Mouse (Mus musculus) gastrocnemius, postnatal 14 days (tissue): ENCODE measurements around the gene Lxn. TPM values are rescaled to one million over a fixed set of nuclear protein-coding genes. Genes with fewer than 3 reads are reported as not detected.
A peak's percentile ranks its signal among the peaks of the same experiment; 100 is the strongest.

Source experiments
- DNase-seq: peaks from one replicate; pipeline ENCODE4 v3.0.0; 2021; ENCODE audit warnings: mixed read lengths
- intact Hi-C: fragments of 180-260 bp; cut with DNase I; formaldehyde crosslinking; loops from one replicate; pipeline ENCODE4 v1.15.1; 2025; ENCODE audit warnings: low total_unique reads
- long read RNA-seq, 2 experiments: library from polyadenylated mRNA; stranded (forward); transcript quantifications; one replicate each; pipeline ENCODE4 v2.0.0; 2021
- total RNA-seq, 2 experiments: library from RNA; stranded (reverse); gene quantifications; 2 replicates each; pipeline ENCODE4 v1.2.3; 2021

The Lxn gene
- 1 to 10 TPM; 8.2 to 9.9 TPM for total RNA-seq
- long read RNA-seq, experiment 1, transcript Lxn-201 (6 exons, 1,112 nt), result major isoform, 8 of 8 reads
- long read RNA-seq, experiment 1, partial matches to known transcripts, result 0 of 8 reads
- long read RNA-seq, experiment 1, other reads (novel, unspliced or antisense), result 0 of 8 reads
- long read RNA-seq, experiment 2, transcript Lxn-201 (6 exons, 1,112 nt), result major isoform, 7 of 7 reads
- long read RNA-seq, experiment 2, partial matches to known transcripts, result 0 of 7 reads
- long read RNA-seq, experiment 2, other reads (novel, unspliced or antisense), result 0 of 7 reads

- intact Hi-C loops, result no loop called here
- peak; percentile 64 for DNase-seq
Measured at GRCm38 (mm10) chr3:67463450-67464372, at the start of gene Lxn. Gene Lxn, minus strand, starts transcription at chr3:67463926.

- DNase-seq, result peak; percentile 61
- intact Hi-C loops, result loop anchor here (5.0 kb wide), 1 partner anchor 54 kb away; no protein-coding TSS in a partner anchor
Measured at GRCm38 (mm10) chr3:67512807-67513206, 49.1 kb upstream of the Lxn start.

DNA sequence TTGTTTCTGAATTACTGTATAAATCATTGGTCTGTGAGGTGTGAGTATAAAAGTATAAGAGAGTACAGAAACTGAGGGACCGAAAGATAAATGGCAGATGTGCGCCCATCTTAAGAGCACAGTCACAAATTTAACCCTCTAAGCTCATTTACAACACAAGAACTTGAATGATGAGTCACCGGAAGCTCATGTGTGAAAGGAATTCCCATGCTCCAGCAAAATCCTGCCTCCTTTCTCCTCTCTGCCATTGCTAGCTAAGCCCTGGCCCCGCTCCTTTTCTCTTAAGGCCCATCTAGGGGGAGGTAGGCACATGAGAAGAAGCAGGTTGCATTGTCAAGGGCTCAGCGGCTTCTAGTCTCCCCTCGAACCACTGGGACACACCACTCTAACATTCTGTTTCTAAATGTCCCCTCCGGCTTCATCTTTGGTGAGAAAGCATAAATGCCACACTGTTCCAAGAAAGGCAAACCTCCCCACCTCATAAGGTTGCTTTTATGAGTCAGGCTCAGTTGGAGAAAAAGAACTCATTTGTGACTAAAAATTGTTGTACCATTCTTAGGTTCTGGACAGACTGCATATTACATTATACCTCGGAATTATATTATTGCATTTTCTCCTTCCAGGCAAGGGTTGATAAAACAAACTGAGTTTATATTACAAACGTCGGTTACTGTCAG lies 44.6 kb upstream of the Lxn start:
- no peak for DNase-seq
- intact Hi-C loops, result no loop called here

- intact Hi-C loops, result no loop called here
- no peak for DNase-seq
Measured at GRCm38 (mm10) chr3:67505286-67505685, 41.6 kb upstream of the Lxn start.

DNA sequence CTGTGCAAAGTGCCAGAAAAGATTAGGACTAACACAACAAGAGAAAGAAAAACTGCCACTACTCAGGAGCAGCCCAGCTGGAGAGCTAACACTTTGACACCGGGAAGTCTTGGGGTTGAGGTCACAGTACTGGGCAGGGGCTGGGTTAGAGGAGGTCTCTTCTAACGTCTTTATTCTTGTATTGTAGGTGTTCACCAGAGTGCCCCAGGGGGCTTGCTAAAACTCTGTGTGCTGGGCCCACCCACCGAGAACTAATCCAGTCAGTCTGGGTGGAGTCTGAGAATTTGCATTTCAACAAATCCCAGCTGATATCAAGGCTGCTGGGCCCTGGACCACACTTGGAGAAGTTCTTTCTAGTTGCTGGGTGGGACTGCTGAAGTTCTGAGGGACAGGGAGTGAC lies 40.2 kb upstream of the Lxn start:
- DNase-seq, result no peak
- intact Hi-C loops, result no loop called here

DNA sequence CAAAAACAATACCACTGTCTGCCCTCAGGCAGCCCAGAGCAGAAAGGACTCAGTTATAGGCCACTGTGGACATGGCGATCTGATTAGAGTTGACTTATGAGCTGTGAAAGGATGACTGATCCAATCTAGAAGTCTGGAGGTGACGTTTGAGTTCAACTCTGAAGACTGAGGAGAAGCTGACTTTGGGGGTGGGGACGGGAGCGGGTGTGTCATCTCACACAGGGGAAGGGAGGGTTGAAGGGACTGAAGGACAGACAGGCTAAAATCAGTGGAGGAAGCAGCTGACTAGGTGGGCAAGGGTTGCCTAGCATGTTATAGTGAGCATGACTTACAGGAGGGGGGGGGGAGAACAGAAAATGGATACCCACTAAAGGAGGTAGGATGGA lies 35.7 kb upstream of the Lxn start:
- DNase-seq, result no peak
- intact Hi-C loops, result no loop called here

GRCm38 (mm10) chr3:67498773-67499405 lies 35.2 kb upstream of the Lxn start:
- intact Hi-C loops, result no loop called here
- DNase-seq, result no peak

DNA sequence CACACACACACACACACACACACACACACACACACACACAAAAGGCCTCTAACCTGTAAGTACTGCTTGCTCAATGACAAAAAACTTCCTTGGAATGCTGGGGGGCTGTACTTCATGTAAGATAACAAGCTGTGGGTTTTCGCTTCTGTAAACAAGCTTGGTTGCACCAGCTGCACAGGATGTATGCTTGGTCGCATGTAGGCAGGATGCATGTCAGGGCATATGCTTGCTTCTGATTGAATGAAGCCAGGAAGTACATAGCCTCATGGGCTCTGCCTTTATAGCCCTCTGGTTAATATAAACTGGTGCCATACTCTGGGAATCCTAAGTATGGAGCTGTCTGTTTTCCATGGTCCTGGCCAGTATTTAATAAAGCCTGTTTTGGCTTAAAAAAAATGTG lies 34.3 kb upstream of the Lxn start:
- intact Hi-C loops, result no loop called here
- no peak for DNase-seq

- intact Hi-C loops, result no loop called here
- no peak for DNase-seq
Measured at GRCm38 (mm10) chr3:67496310-67496709, 32.6 kb upstream of the Lxn start.

- intact Hi-C loops, result no loop called here
- DNase-seq, result no peak
Measured at GRCm38 (mm10) chr3:67493132-67493531, 29.4 kb upstream of the Lxn start.

GRCm38 (mm10) chr3:67492086-67492869 lies 28.6 kb upstream of the Lxn start:
- DNase-seq, result no peak
- intact Hi-C loops, result no loop called here

DNA sequence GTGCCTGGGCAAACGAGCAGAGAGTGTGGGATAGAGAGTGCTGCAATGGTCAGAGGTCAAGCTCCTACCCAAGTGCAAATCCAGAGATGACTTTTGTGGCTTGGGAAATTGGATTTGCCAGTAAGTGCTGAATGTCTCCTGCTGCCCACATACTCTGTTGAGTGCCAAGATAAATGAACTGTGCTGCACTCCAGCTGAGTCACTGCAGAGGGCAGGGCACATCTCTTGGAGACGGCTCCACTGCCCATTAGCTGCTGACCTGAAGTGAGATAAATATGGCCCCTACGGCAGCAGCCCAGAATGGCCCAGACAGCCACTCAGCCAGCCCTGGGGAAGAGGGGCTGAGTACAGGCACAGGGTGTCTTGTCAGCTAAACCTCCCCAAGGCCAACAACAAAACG lies 26.4 kb upstream of the Lxn start:
- DNase-seq, result no peak

GRCm38 (mm10) chr3:67485233-67485632 lies 21.5 kb upstream of the Lxn start:
- intact Hi-C loops, result no loop called here
- no peak for DNase-seq

More for the DNA sequence above, 26.4 kb upstream of the Lxn start:
- intact Hi-C loops, result no loop called here

GRCm38 (mm10) chr3:67482400-67482799 lies 18.7 kb upstream of the Lxn start:
- DNase-seq, result no peak
- intact Hi-C loops, result no loop called here

GRCm38 (mm10) chr3:67479806-67480205 lies 16.1 kb upstream of the Lxn start:
- intact Hi-C loops, result no loop called here
- no peak for DNase-seq

- no peak for DNase-seq
- intact Hi-C loops, result no loop called here
Measured at GRCm38 (mm10) chr3:67473438-67473837, 9.7 kb upstream of the Lxn start.

DNA sequence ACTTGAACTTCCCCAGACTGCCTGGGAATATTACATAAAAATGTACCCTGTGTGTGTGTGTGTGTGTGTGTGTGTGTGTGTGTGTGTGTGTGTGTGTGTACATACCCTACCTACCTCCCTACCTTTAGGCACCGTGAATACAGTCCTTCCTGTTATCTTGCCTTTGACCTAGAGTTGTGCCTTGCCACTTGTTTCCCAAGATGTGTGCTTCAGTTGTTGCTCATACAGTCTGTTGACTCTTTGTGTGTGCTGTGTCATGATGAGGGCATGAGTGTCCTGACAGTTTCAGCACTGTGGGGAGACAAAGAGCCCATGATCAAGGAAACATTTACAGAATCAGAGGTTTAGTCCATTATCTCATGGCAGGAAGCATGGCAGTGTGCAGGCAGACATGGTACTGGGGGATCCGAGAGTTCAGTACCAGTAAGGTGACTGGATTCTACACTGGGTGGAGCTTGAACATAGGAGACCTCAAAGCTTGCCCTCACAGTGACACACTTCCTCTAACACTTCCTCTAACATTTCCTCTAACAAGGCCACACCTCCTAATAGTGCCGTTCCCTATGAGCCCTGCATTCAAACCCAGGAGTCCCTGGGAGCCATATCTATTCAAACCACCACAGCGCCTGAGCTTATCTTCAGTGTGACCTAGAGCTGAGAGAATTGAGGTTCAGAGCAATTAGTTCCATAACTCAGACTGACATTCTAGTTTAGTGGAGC lies 7.8 kb upstream of the Lxn start:
- DNase-seq, result no peak
- intact Hi-C loops, result no loop called here

DNA sequence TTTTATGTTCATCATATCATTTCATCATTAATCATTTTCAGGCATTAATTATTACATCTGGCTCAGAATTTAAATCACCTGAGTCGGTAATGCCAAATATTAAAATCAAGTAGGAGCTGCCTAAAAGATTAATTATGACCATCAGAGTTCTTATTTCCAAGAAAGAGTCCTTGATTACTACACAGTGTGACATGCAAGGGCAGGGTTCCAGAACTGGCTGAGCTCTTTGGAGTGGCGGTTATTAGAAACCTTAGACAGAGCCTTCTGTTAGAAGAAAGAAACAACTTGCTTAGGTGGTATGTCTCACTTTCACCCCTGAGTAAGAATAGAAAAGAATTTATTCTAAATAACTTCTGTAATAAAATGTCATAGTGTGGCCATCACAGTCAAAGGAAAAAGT lies 3.6 kb upstream of the Lxn start:
- no peak for DNase-seq
- intact Hi-C loops, result no loop called here
